Mouse (Mus musculus): ENCODE results near the gene Tbca.

Gene Tbca

GRCm38 (mm10) chr13:94788771-94789649 is at the start of gene Tbca:
Gene Tbca, plus strand, starts transcription at chr13:94788910.
- DNase-seq (ENCODE audit: low read depth, low spot score): peak; percentile 93

- no peak for DNase-seq (ENCODE audit: low read depth, low spot score)
Observed at GRCm38 (mm10) chr13:94745176-94745575, 43.5 kb upstream of the Tbca start.

- no peak for DNase-seq (ENCODE audit: low read depth, low spot score)
Observed at GRCm38 (mm10) chr13:94765852-94766251, 22.9 kb upstream of the Tbca start.

GRCm38 (mm10) chr13:94768460-94769154 is 20.1 kb upstream of the Tbca start:
- DNase-seq (ENCODE audit: low read depth, low spot score): no peak

- DNase-seq (ENCODE audit: low read depth, low spot score): no peak
Observed at GRCm38 (mm10) chr13:94769155-94769470, 19.6 kb upstream of the Tbca start.

GRCm38 (mm10) chr13:94786866-94787265 is 1.8 kb upstream of the Tbca start:
- DNase-seq (ENCODE audit: low read depth, low spot score): no peak

GRCm38 (mm10) chr13:94794689-94795088 is 6.0 kb downstream of the Tbca start:
- no peak for DNase-seq (ENCODE audit: low read depth, low spot score)

GRCm38 (mm10) chr13:94803480-94804057 is 14.9 kb downstream of the Tbca start:
- no peak for DNase-seq (ENCODE audit: low read depth, low spot score)

- DNase-seq (ENCODE audit: low read depth, low spot score): peak; percentile 27
Observed at GRCm38 (mm10) chr13:94806315-94807179, 17.8 kb downstream of the Tbca start.

- no peak for DNase-seq (ENCODE audit: low read depth, low spot score)
Observed at GRCm38 (mm10) chr13:94808596-94808995, 19.9 kb downstream of the Tbca start.

- DNase-seq (ENCODE audit: low read depth, low spot score): no peak
Observed at GRCm38 (mm10) chr13:94809724-94810123, 21.0 kb downstream of the Tbca start.

- no peak for DNase-seq (ENCODE audit: low read depth, low spot score)
Observed at GRCm38 (mm10) chr13:94811451-94811850, 22.7 kb downstream of the Tbca start.

- DNase-seq (ENCODE audit: low read depth, low spot score): no peak
Observed at GRCm38 (mm10) chr13:94813770-94814169, 25.1 kb downstream of the Tbca start.

- DNase-seq (ENCODE audit: low read depth, low spot score): no peak
Observed at GRCm38 (mm10) chr13:94820516-94820915, 31.8 kb downstream of the Tbca start.

- no peak for DNase-seq (ENCODE audit: low read depth, low spot score)
Observed at GRCm38 (mm10) chr13:94820956-94821355, 32.2 kb downstream of the Tbca start.

GRCm38 (mm10) chr13:94826389-94826788 is 37.7 kb downstream of the Tbca start:
- no peak for DNase-seq (ENCODE audit: low read depth, low spot score)

GRCm38 (mm10) chr13:94826986-94827385 is 38.3 kb downstream of the Tbca start:
- DNase-seq (ENCODE audit: low read depth, low spot score): no peak

GRCm38 (mm10) chr13:94827847-94828246 is 39.1 kb downstream of the Tbca start:
- no peak for DNase-seq (ENCODE audit: low read depth, low spot score)

GRCm38 (mm10) chr13:94838047-94838720 is 49.5 kb downstream of the Tbca start:
- no peak for DNase-seq (ENCODE audit: low read depth, low spot score)

GRCm38 (mm10) chr13:94838756-94839337 is 50.1 kb downstream of the Tbca start:
- DNase-seq (ENCODE audit: low read depth, low spot score): no peak

- no peak for DNase-seq (ENCODE audit: low read depth, low spot score)
Observed at GRCm38 (mm10) chr13:94843236-94843635, 54.5 kb downstream of the Tbca start.
